In the genomic region with DNA sequence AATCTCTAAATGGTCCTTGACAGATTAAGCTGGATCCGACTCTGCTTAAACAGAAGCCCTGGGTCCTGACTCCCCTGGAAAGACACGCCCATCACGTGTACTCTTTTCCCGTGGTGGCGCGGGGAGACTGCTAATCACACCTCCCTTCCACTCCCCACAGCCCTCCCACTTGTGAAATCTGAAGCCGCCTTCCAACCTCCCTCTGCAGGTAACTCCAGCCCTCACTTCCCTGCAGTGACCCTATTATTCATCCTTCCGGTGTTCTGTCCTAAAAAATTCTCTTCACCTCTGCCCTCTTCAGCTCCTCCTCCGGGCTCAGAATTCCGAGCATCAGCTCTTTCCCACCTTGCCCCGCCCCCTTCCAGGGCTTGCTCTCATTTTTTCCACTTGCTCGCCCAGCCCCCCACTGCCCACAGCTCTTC, we compare ENCODE assay signal across 8 mouse cellular contexts. TPM values are rescaled to one million over a fixed set of nuclear protein-coding genes. Genes with fewer than 3 reads are reported as not detected.
DNase-seq lines count a peak whose midpoint lies in the region; ATAC-seq and TF ChIP-seq lines count a peak whose summit lies in the region.

No protein-coding gene starts in this region.

- intact Hi-C loops in heart, postnatal 36 days (cut with DNase I): no loop called here

- no peaks in the 10 kb centered on the region for H3K36me3 ChIP-seq in heart, embryonic 14.5 days (ENCODE audit: control insufficient read depth, insufficient read depth, low read length)
- H3K36me3 ChIP-seq in forebrain, embryonic 15.5 days: no peaks in the 10 kb centered on the region
- H3K36me3 ChIP-seq in limb, embryonic 14.5 days (ENCODE audit: control insufficient read depth, insufficient read depth, low read length): no peaks in the 10 kb centered on the region
- H3K36me3 ChIP-seq in neural tube, embryonic 11.5 days (ENCODE audit: control insufficient read depth, insufficient read depth, low read length): no peaks in the 10 kb centered on the region

- no peak overlapping the region for H3K4me3 ChIP-seq in heart, embryonic 14.5 days (ENCODE audit: control insufficient read depth in 1 of 2, insufficient read depth in 1 of 2, low read depth in 1 of 2, low read length in 2 of 2)
- no peak overlapping the region for H3K4me3 ChIP-seq in forebrain, embryonic 15.5 days
- peak overlapping the region; percentile 16; the same call in 1 of the 2 replicates for H3K4me3 ChIP-seq in limb, embryonic 14.5 days (replicated peaks; ENCODE audit: low read length)
- H3K4me3 ChIP-seq in neural tube, embryonic 11.5 days (ENCODE audit: low read depth, low read length): no peak overlapping the region

- 2% methylated on average over 12 of the region's 12 CpGs for WGBS in heart, embryonic 14.5 days
- WGBS in forebrain, embryonic 15.5 days: under 1% methylated on average over 12 of the region's 12 CpGs
- WGBS in limb, embryonic 14.5 days: under 1% methylated on average over 12 of the region's 12 CpGs
- under 1% methylated on average over 12 of the region's 12 CpGs for WGBS in neural tube, embryonic 11.5 days

- no peak overlapping the region for H3K9ac ChIP-seq in heart, embryonic 14.5 days (ENCODE audit: low read length)
- H3K9ac ChIP-seq in forebrain, embryonic 15.5 days (replicated peaks): no peak overlapping the region
- H3K9ac ChIP-seq in limb, embryonic 14.5 days (ENCODE audit: low read depth, low read length, severe bottlenecking): no peak overlapping the region
- H3K9ac ChIP-seq in neural tube, embryonic 11.5 days (ENCODE audit: low read length): no peak overlapping the region

- H3K4me1 ChIP-seq in heart, embryonic 14.5 days (ENCODE audit: control insufficient read depth in 2 of 2, insufficient read depth in 2 of 2, low read length in 2 of 2): peaks cover 9 to 10% of the 10 kb centered on the region in 2 experiments
- H3K4me1 ChIP-seq in forebrain, embryonic 15.5 days: peaks cover 22% of the 10 kb centered on the region
- peaks cover 15% of the 10 kb centered on the region for H3K4me1 ChIP-seq in limb, embryonic 14.5 days (ENCODE audit: control insufficient read depth, insufficient read depth, low read length)
- 0 out of 2 replicates have a peak, but pooled peaks cover 4% of the 10 kb centered on the region for H3K4me1 ChIP-seq in neural tube, embryonic 11.5 days (ENCODE audit: control insufficient read depth, insufficient read depth, low read length)

- H3K27ac ChIP-seq in heart, embryonic 14.5 days (replicated peaks in 1 of 2; ENCODE audit: control insufficient read depth in 1 of 2, insufficient read depth in 1 of 2, low read depth in 2 of 2, low read length in 2 of 2): no peak overlapping the region
- H3K27ac ChIP-seq in forebrain, embryonic 15.5 days (replicated peaks): no peak overlapping the region
- H3K27ac ChIP-seq in limb, embryonic 14.5 days (replicated peaks; ENCODE audit: low read depth, low read length): no peak overlapping the region
- H3K27ac ChIP-seq in neural tube, embryonic 11.5 days (ENCODE audit: low read depth, low read length): no peak overlapping the region

- no peak for ATAC-seq in heart, embryonic 14.5 days (ENCODE audit: insufficient number of reproducible peaks, insufficient read depth, low FRiP score, low read depth)
- ATAC-seq in forebrain, embryonic 15.5 days (replicated peaks): no peak
- ATAC-seq in limb, embryonic 14.5 days (ENCODE audit: low FRiP score, low read depth): 0 out of 2 replicates have a peak, but pooled peaks have one; percentile 44
- no peak for ATAC-seq in neural tube, embryonic 11.5 days (ENCODE audit: insufficient read depth, low FRiP score, low TSS enrichment)

- no peak for TF ChIP-seq POLR2A in limb, embryonic 14.5 days (IDR thresholded peaks at IDR 0.05; ENCODE audit: borderline replicate concordance, extremely low read depth, insufficient read depth, insufficient read length)

- H3K9me3 ChIP-seq in heart, embryonic 14.5 days (ENCODE audit: control insufficient read depth, low read length): no peaks in the 10 kb centered on the region
- no peaks in the 10 kb centered on the region for H3K9me3 ChIP-seq in forebrain, embryonic 15.5 days
- no peaks in the 10 kb centered on the region for H3K9me3 ChIP-seq in limb, embryonic 14.5 days (ENCODE audit: control insufficient read depth, low read length)
- H3K9me3 ChIP-seq in neural tube, embryonic 11.5 days (ENCODE audit: control insufficient read depth, low read length): no peaks in the 10 kb centered on the region

- H3K27me3 ChIP-seq in heart, embryonic 14.5 days (ENCODE audit: control insufficient read depth, insufficient read depth, low read length): peaks cover 4% of the 10 kb centered on the region; the same call in 1 of the 2 replicates
- H3K27me3 ChIP-seq in forebrain, embryonic 15.5 days: no peaks in the 10 kb centered on the region
- no peaks in the 10 kb centered on the region for H3K27me3 ChIP-seq in limb, embryonic 14.5 days (ENCODE audit: control insufficient read depth, insufficient read depth, low read length)
- H3K27me3 ChIP-seq in neural tube, embryonic 11.5 days (ENCODE audit: control insufficient read depth, insufficient read depth, low read length): no peaks in the 10 kb centered on the region

- peak overlapping the region; percentile 36 for H3K4me2 ChIP-seq in heart, embryonic 14.5 days (ENCODE audit: low read length)
- H3K4me2 ChIP-seq in forebrain, embryonic 15.5 days (replicated peaks): peak overlapping the region; percentile 16; the same call in 1 of the 2 replicates
- H3K4me2 ChIP-seq in limb, embryonic 14.5 days (replicated peaks; ENCODE audit: low read depth, low read length, severe bottlenecking): peak overlapping the region; percentile 44
- H3K4me2 ChIP-seq in neural tube, embryonic 11.5 days (ENCODE audit: low read depth): peak overlapping the region; percentile 11; the same call in 1 of the 2 replicates

- DNase-seq in heart, postnatal 36 days: no peak
- DNase-seq in limb, embryonic 14.5 days (ENCODE audit: low spot score): no peak
- DNase-seq in neural tube, embryonic 11.5 days (ENCODE audit: low spot score): no peak
- DNase-seq in thymus, postnatal 36 days: no peak
- no peak for DNase-seq in B cell, adult 2 months
- DNase-seq in ovary, postnatal 36 days (ENCODE audit: low spot score): no peak

RNA-seq across cellular contexts. Expression of gene Nectin1, which starts 5.9 kb away (rescaled TPM):
- polyA plus RNA-seq in heart, embryonic 14.5 days (2014; fragmentation: Nextera tagmentation; extraction: Ambion mirVana): 1.5 and 1.9 TPM in 2 replicates
- total RNA-seq in heart, postnatal 36 days (2021): 1 to 10 TPM; 2.6 to 3.1 TPM
- 10.1 and 10.2 TPM in 2 replicates for polyA plus RNA-seq in forebrain, embryonic 15.5 days (2015; fragmentation: Nextera tagmentation; extraction: Ambion mirVana)
- polyA plus RNA-seq in limb, embryonic 14.5 days (2012; rRNA removed): 15.2 and 17.9 TPM in 2 replicates
- polyA plus RNA-seq in limb, embryonic 14.5 days (2014; fragmentation: Nextera tagmentation; extraction: Ambion mirVana): 13.4 and 15.4 TPM in 2 replicates
- 10.3 and 10.9 TPM in 2 replicates for polyA plus RNA-seq in neural tube, embryonic 11.5 days (2014; fragmentation: Nextera tagmentation; extraction: Ambion mirVana)
